Mouse (Mus musculus) bone marrow macrophage, adult 2 months (primary cell): ENCODE data around the gene Fcgr3.

ENCODE experiments used
- CTCF ChIP-seq: IDR thresholded peaks from 2 replicates; pipeline ENCODE4 v1.5.1; 2012; ENCODE audit warnings: low read depth, mild to moderate bottlenecking, low read length, moderate library complexity
- POLR2A ChIP-seq: IDR thresholded peaks from 2 replicates; pipeline ENCODE4 v1.6.1; 2012; ENCODE audit warnings: mild to moderate bottlenecking, low read depth, low read length, borderline replicate concordance

- TF ChIP-seq POLR2A (no peak), CTCF (no peak)
Observed at GRCm38 (mm10) chr1:171059203-171059602, 5.5 kb downstream of the Fcgr3 start.
